Mouse (Mus musculus): ENCODE data around the gene Bmp3. TPM values are rescaled to one million over a fixed set of nuclear protein-coding genes. Genes with fewer than 3 reads are reported as not detected.

Gene Bmp3
- total and polyA plus RNA-seq, 3 experiments: not detected

DNA sequence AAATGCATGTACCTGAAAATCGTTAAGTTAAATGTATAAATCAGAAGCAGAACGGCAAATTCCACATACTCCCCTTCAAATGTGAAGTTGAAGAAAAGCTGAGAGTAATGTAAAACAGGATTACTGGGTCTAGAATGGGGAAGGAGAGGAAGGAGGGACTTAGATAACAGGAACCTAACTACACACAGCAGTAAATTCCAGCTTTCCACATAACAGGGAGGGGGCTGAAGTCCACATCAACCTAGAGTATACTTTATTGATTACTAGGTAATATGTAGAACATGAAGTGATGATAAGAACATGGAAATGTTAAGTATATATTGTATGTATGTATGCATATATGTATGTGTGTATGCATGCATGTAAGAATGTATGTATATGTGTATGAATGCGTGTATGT lies 68.7 kb downstream of the Bmp3 start:
- dilution Hi-C loops (cut with MboI; ENCODE audit: extremely low pct_ligation_motif_present, extremely low pct_unique_long_range_greater_than_20kb, low sequenced_read_pairs): no loop called here

More for the DNA sequence above, 68.7 kb downstream of the Bmp3 start:
- no peaks in the 10 kb centered on the region for H3K27me3 ChIP-seq (replicated peaks)
- H3K4me3 ChIP-seq (replicated peaks in 1 of 3; ENCODE audit: low read depth in 2 of 3, low read length in 2 of 3, poor library complexity in 1 of 3): no peak overlapping the region
- H3K4me2 ChIP-seq (ENCODE audit: insufficient read depth, low read depth, poor library complexity, severe bottlenecking): no peak overlapping the region
- H3K4me1 ChIP-seq (ENCODE audit: control insufficient read depth in 1 of 2, insufficient read depth in 2 of 2): peaks cover 0 to 6% of the 10 kb centered on the region in 2 experiments; a peak in 2 of 4 replicates
- H3K9ac ChIP-seq (ENCODE audit: insufficient read depth, low read depth): no peak overlapping the region
- TF ChIP-seq USF1 (IDR thresholded peaks at IDR 0.05; ENCODE audit: low read depth, low read length) (no peak), MXI1 (IDR thresholded peaks at IDR 0.05; ENCODE audit: low read depth, low read length) (no peak), ZNF384 (IDR thresholded peaks at IDR 0.05; ENCODE audit: low read depth, low read length) (no peak)
- in situ Hi-C loops (cut with MboI; ENCODE audit: low pct_ligation_motif_present, low pct_unique_long_range_greater_than_20kb, low sequenced_read_pairs): no loop called here
- DNase-seq (ENCODE audit: extremely low read depth): no peak
- H3K79me2 ChIP-seq (replicated peaks; ENCODE audit: control insufficient read depth, extremely low read depth, insufficient read depth, poor library complexity, severe bottlenecking): no peaks in the 10 kb centered on the region
- H3K27ac ChIP-seq (ENCODE audit: insufficient read depth, low read depth): no peak overlapping the region
- no peaks in the 10 kb centered on the region for H3K36me3 ChIP-seq (replicated peaks in 1 of 2; ENCODE audit: control insufficient read depth in 1 of 2, insufficient read depth in 1 of 2, low read length in 1 of 2)
- no peaks in the 10 kb centered on the region for H3K9me3 ChIP-seq (replicated peaks; ENCODE audit: low read length)

Other genes with a start within 250 kb of the Bmp3 start
- gene Prkg2, start 182.9 kb downstream of the Bmp3 start, total RNA-seq (2012; rRNA removed): 0.04 TPM in 1 of 2 replicates, not detected in the other
- gene Prkg2, start 182.9 kb downstream of the Bmp3 start, total RNA-seq (2014; rRNA removed): not detected in 2 replicates
- not detected in 2 replicates for gene Prkg2, start 182.9 kb downstream of the Bmp3 start, polyA plus RNA-seq (2012; ENCODE audit: insufficient read length, low read depth)